Mouse (Mus musculus): ENCODE results near the gene Aurkc.
"Not testable (repeated sequence)": the region's sequence is repeated elsewhere in the genome, so short reads cannot be mapped to it uniquely, and the experiment has no call there.

Gene Aurkc

DNA sequence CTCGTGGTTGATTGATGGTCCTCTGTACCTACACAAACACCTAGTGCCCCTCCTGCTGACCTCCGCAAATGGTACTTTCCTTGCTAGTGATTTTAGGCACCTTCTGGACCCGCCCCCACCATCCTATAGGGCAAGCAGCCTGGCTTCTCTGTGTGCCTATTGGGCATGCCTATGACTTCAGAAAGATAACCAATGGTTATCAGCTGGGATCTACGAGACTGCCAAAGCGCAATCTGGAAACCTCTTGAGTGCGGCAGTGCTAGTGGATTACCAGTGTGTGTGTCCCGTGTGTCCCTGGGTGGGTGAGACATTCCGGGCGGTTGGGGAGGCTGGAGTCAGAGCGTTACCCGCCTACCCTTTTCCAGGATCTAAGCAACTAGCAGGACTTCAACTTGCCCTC lies at the start of gene Aurkc:
Gene Aurkc, plus strand, starts transcription at position 50 of the 400 bp plus-strand sequence.
- not testable (repeated sequence) for DNase-seq (ENCODE audit: inconsistent ontology term)

GRCm38 (mm10) chr7:6948061-6948460 lies 47.0 kb upstream of the Aurkc start:
- not testable (repeated sequence) for DNase-seq (ENCODE audit: inconsistent ontology term)

DNA sequence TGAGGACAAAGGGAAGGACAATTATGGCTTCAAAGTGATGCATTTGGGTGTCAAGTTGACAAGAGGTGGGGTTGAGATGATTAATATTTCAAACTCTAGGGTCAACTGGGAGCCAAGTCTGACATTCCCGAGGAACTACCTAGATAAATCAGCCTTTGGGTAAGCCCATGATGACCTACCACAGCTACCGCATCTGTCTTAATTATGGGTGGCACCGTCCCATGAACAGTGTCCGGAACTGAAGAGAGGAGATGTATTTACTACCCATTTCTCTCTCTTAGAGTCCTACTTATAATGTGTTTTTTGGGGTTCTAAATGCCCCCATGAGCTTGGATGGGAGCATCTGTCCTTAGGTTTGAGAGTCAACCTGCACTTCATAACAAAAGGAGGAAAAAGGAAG lies 38.5 kb upstream of the Aurkc start:
- no peak for DNase-seq (ENCODE audit: inconsistent ontology term)

DNA sequence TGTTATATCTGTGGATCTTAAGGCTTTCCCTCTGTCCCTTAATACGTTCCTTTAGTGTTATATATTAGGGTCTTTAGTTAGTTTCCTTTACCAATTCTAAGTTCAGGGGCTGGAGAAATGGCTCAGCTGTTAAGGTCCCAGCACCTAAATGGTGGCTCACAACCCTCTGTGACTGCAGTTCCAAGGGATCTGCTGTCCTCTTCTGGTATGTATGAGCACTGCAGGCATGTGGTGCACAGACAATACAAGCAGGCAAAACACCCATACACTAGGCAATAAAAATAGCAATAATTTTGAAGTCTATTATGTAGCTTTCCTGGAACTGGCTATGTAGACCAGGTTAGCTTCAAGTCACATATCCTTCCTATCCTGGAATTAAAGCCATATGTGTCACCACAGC lies 36.5 kb upstream of the Aurkc start:
- no peak for DNase-seq (ENCODE audit: inconsistent ontology term)

GRCm38 (mm10) chr7:6973566-6973965 lies 21.5 kb upstream of the Aurkc start:
- DNase-seq (ENCODE audit: inconsistent ontology term), result no peak

DNA sequence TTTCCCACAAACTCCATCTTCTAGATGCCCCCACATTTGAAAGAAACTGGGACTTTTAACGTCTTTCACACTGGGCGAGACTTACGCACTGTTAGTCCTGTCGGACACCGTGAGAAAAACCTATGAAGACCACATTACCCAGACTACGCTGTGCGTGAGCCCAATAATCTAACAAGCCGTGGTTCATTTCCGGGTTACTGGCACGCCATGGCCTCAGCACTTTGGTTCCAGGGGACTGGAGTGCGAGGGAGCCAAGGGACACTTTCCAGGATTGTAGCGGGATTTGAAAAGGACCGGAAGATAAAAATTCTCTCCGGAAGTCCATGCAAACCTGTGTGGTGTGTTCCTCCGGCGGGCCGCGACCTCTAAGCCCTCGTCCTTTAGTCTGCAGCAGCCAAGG lies 18.2 kb upstream of the Aurkc start:
- no peak for DNase-seq (ENCODE audit: inconsistent ontology term)

DNA sequence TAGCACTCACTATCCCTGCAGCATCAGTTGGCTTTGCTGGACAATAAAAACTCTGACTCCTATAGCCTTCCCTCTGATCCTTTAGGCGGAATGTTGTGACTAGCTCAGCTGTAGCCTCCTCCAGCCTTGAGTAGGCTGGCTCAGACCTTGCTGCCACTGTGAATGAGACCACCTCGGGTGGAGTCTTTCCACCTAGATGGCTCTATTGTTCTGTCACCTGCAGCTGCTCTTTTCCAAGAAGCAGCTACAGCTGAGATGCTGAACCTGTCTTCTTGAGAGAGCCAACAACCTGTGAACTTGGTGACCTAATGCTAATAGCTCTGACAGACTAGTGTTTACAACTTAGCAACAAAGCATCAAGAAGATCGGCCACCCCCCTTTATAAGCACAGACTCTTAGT lies 3.8 kb downstream of the Aurkc start:
- not testable (repeated sequence) for DNase-seq (ENCODE audit: inconsistent ontology term)

GRCm38 (mm10) chr7:7005441-7005840 lies 10.3 kb downstream of the Aurkc start:
- DNase-seq (ENCODE audit: inconsistent ontology term), result not testable (repeated sequence)

GRCm38 (mm10) chr7:7027445-7027844 lies 32.3 kb downstream of the Aurkc start:
- DNase-seq (ENCODE audit: inconsistent ontology term), result no peak

GRCm38 (mm10) chr7:7049659-7050320 lies 54.7 kb downstream of the Aurkc start:
- not testable (repeated sequence) for DNase-seq (ENCODE audit: inconsistent ontology term)

Data from Muller cell, postnatal 12 days (primary cell).